Mouse (Mus musculus) embryonic facial prominence, embryonic 10.5 days (tissue): ENCODE data around the gene Sh3rf3. TPM values are rescaled to one million over a fixed set of nuclear protein-coding genes. Genes with fewer than 3 reads are reported as not detected.

Experiments used
- DNase-seq: peaks from one replicate; pipeline ENCODE4 v3.0.0-alpha.2; 2017; ENCODE audit warnings: low spot score
- H3K27ac ChIP-seq: fragments of 300-500 bp; sonication (generic); replicated peaks from 2 replicates; pipeline ENCODE4 v1.5.1; 2016; ENCODE audit warnings: mild to moderate bottlenecking
- H3K27me3 ChIP-seq: fragments of 300-500 bp; sonication (generic); replicated peaks from 2 replicates; pipeline ENCODE4 v1.6.1; 2016; ENCODE audit warnings: low read depth, mild to moderate bottlenecking; ENCODE audit not compliant: poor library complexity, severe bottlenecking
- H3K36me3 ChIP-seq: fragments of 300-500 bp; sonication (generic); replicated peaks from 2 replicates; pipeline ENCODE4 v1.6.1; 2016; ENCODE audit warnings: mild to moderate bottlenecking, moderate library complexity
- H3K4me1 ChIP-seq: fragments of 300-500 bp; sonication (generic); 2 replicates; pipeline ENCODE4 v1.6.1; 2016
- H3K4me3 ChIP-seq: fragments of 300-500 bp; sonication (generic); 2 replicates; pipeline ENCODE4 v1.5.1; 2016; ENCODE audit warnings: mild to moderate bottlenecking, moderate library complexity
- H3K9me3 ChIP-seq: fragments of 300-500 bp; sonication (generic); 2 replicates; pipeline ENCODE4 v1.6.1; 2016; ENCODE audit warnings: mild to moderate bottlenecking
- WGBS: fragments of 180-500 bp; shearing (Covaris S2); methylation state at CpG from one replicate; pipeline ENCODE4 v1.1.7; 2016; 5-methylcytosine and 5-hydroxymethylcytosine counted together
- polyA plus RNA-seq: library from polyadenylated mRNA; unstranded; fragments of >200 nt; fragmentation: Nextera tagmentation; extraction: Ambion mirVana; gene quantifications from 2 replicates; pipeline ENCODE4 v1.2.1, GENCODE M21; 2016

Gene Sh3rf3
- polyA plus RNA-seq, 1 experiment from 2014 or later = 0.39 TPM

DNA sequence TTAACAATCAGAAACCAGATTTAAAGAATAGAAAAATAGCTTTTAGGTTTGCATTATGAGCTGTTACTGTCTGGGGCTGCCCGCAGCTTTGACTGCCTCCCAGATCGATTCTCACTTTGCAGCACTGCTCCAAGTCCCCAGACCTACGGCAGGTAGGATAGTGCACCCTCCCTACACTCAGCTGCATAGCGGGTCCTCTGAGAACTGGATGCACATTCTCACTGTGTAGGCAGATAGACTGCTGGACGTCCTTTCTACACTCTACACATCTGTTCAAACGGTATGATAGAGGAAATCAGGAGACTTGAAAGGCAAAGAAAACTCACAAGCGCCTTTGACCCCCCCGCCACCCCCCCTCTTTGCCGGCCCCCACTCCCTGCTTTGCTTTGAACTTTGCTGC is 42.7 kb downstream of the Sh3rf3 start:
- Histone ChIP-seq H3K4me3 (no peak overlapping the region), H3K9me3 (no peaks in the 10 kb centered on the region), H3K27ac (no peak overlapping the region), H3K4me1 (peaks cover 19% of the 10 kb centered on the region), H3K36me3 (no peaks in the 10 kb centered on the region), H3K27me3 (no peaks in the 10 kb centered on the region)
- DNase-seq = no peak
- WGBS = 71% methylated on average over 9 of the region's 9 CpGs

DNA sequence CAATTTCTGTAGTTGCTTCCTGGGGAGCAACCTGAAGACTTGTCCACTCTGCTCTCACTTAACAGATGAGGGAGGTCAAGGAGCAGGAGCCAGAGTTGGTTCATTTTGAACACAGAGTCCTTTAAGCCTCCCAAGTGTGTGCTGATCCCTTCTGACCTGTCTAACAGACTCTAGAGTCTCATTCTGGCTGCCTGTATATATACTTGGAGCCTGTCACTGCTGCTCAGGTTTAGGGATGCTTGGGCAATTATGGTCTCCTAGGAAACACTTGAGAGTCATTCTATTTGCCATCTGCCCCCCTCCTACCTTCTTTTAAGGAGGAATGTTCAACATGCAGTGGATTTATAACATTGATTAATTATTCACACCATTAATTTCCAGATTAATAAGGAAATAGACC is 43.6 kb downstream of the Sh3rf3 start:
- Histone ChIP-seq H3K9me3 (no peaks in the 10 kb centered on the region), H3K27ac (no peak overlapping the region), H3K36me3 (no peaks in the 10 kb centered on the region), H3K4me1 (peaks cover 19% of the 10 kb centered on the region), H3K4me3 (no peak overlapping the region), H3K27me3 (no peaks in the 10 kb centered on the region)
- DNase-seq = no peak

DNA sequence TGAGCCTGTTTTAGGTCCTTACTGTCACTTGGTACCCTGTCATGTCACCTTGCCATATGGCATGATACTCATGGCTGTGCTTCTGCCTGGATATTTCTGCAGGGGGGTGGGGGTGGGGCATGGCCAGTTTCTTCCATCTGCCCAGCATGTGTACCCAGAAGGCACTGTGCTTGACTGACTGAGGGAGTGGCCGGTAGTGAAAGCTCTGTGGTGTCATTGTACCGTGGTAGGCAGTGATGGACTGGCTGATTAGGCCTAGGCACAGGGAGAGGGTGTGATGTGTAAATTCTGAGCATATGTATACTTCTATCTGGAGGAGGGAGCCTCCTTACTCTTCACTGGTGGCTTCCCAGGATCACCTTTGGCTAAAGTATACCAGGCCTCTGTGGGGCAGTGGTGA is 51.6 kb downstream of the Sh3rf3 start:
- DNase-seq = no peak
- Histone ChIP-seq H3K4me1 (no peaks in the 10 kb centered on the region), H3K27me3 (no peaks in the 10 kb centered on the region), H3K27ac (no peak overlapping the region), H3K9me3 (no peaks in the 10 kb centered on the region), H3K36me3 (no peaks in the 10 kb centered on the region), H3K4me3 (no peak overlapping the region)
- WGBS = 57% methylated on average over 2 of the region's 2 CpGs

DNA sequence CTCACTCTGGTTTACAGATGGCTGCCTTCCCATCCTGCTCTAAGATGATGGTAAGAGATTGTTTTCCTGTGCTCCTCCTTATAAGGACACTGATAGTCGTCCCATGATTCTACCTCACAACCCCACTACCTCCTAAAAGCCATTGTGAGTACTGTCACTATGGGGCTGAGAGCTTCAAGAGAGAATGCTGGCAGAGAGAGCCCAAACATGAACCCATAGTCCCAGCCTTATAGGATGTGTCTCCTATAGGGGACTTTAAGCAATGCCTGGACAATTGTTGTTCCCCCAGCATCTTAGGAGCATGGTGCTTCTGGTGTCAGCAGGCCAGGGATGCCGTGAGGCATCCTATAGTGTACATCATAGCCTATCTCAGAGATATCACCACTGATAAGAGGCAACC is 54.4 kb downstream of the Sh3rf3 start:
- no peak for DNase-seq
- WGBS = 83% methylated on average over 2 of the region's 2 CpGs
- Histone ChIP-seq H3K27me3 (no peaks in the 10 kb centered on the region), H3K4me1 (0 out of 2 replicates have a peak, but pooled peaks cover 2% of the 10 kb centered on the region), H3K4me3 (no peak overlapping the region), H3K27ac (no peak overlapping the region), H3K9me3 (no peaks in the 10 kb centered on the region), H3K36me3 (no peaks in the 10 kb centered on the region)

DNA sequence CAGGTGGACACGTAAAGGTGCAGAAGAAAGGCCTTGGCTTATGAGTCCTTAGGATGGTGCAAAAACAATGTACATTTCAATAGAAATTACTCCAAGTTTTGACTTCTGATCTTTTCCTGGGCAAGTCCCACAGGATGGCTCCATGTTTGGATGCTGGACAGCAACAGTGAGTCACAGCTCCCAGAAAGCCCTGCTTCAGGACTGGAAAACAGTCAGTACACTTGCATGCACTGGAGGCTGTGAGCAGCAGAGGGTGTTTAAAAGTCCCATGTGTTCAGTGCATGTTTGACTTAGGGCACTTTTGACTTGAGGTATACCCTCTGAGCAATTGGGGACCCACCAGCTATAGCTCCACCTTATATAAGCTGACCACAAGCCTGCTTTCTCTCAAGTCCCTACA is 56.7 kb downstream of the Sh3rf3 start:
- WGBS = 89% methylated on average over 1 of the region's 1 CpGs

DNA sequence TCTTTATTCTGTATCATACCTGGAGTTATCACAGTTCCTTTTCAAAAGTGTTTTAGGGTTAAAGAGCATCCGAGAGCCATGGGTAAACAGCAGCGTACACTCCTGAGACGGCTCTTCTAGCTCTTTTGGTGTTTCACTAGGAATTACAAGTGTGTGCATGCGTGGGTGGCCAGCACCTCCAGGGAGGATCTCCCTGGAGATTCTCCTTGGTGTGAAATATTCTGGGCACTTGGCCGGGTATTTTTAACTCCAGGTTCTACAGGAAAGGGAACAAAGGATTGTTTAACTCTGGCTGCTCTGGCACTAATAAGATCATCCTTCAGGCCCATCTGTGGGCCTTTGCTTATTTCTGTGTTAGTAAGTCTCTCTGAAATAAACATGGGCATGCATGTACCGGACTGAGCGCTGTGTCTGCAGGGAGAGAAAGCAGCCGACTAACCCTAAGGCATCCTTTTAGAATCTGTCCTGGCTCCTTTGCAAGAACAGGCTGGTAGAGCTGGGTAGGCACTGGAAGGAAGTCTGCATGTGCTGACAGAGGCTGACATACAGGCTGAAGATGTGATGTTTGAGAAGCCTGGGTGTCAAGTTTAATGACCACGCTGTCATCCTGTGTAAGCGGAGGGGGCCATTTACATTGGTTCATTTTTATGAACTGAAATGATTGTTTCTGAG is 58.1 kb downstream of the Sh3rf3 start:
- no peaks in the 10 kb centered on the region for H3K9me3 ChIP-seq
- 76% methylated on average over 10 of the region's 10 CpGs for WGBS
- DNase-seq = no peak

More for the DNA sequence above, 56.7 kb downstream of the Sh3rf3 start:
- Histone ChIP-seq H3K27ac (no peak overlapping the region), H3K4me1 (0 out of 2 replicates have a peak, but pooled peaks cover 2% of the 10 kb centered on the region), H3K4me3 (no peak overlapping the region), H3K9me3 (no peaks in the 10 kb centered on the region), H3K27me3 (no peaks in the 10 kb centered on the region), H3K36me3 (no peaks in the 10 kb centered on the region)
- no peak for DNase-seq

DNA sequence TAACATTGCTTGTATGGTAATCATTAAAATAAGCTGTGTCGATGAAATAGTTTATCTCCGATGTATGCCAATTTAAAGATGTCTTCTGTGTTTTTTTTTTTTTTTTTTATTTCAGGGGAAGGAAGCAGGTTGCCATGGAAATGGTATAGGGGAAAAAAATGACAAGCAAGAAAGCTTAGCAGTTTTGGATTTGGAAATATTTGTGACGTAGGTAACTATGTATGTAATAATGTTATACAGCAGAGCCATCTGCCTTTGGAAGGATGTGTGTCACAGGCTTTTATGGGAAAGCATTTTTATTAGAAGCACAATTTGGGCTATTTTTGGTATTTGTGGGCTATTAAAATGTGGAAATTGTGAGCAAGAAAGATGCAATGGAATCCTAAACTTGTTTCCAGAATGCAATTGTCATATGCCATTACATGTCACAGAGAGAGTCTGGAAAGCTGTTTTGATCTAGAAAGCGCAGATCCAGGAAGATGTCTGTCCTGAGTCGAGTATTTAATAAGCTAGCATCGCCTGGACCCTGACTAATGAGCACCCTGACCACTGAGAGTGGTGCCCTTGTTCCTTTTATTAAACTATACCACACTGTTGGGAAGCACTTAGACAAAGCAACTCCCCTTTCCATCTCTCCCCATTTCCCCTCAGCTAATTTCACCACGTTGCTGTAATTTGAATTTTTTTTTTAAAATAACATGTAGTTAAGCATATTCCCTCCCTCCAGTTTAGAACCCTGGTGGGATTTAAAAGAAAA is 58.8 kb downstream of the Sh3rf3 start:
- WGBS = 77% methylated on average over 7 of the region's 7 CpGs
- Histone ChIP-seq H3K27ac (no peak overlapping the region), H3K36me3 (no peaks in the 10 kb centered on the region), H3K9me3 (no peaks in the 10 kb centered on the region), H3K4me3 (no peak overlapping the region), H3K4me1 (0 out of 2 replicates have a peak, but pooled peaks cover 2% of the 10 kb centered on the region), H3K27me3 (no peaks in the 10 kb centered on the region)
- DNase-seq = no peak

More for the DNA sequence above, 58.1 kb downstream of the Sh3rf3 start:
- Histone ChIP-seq H3K4me3 (no peak overlapping the region), H3K27me3 (no peaks in the 10 kb centered on the region), H3K36me3 (no peaks in the 10 kb centered on the region), H3K4me1 (0 out of 2 replicates have a peak, but pooled peaks cover 2% of the 10 kb centered on the region), H3K27ac (no peak overlapping the region)

DNA sequence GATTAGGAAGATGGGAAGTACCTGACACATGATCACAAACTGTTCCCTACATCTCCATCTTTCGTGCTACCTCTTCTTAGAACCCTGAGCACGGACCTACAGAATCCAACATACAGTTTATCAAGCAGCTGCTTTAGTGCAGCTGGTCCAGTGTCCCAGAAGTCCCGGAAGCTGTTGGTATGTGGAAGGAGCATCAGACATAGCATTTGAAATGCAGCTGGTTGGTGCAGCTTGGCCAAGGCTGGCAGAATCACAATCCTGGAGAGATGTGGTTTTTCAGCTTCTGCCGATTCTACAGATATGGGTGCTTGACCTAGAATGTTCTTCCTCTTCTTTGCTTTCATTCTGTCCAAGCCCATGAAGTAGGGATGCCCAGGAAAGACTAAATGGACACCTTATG is 64.7 kb downstream of the Sh3rf3 start:
- no peak for DNase-seq
- Histone ChIP-seq H3K4me1 (no peaks in the 10 kb centered on the region), H3K4me3 (no peak overlapping the region), H3K36me3 (no peaks in the 10 kb centered on the region), H3K27ac (no peak overlapping the region), H3K27me3 (no peaks in the 10 kb centered on the region), H3K9me3 (peaks cover 3% of the 10 kb centered on the region; the same call in 1 of the 2 replicates)
- WGBS = 92% methylated on average over 4 of the region's 4 CpGs

DNA sequence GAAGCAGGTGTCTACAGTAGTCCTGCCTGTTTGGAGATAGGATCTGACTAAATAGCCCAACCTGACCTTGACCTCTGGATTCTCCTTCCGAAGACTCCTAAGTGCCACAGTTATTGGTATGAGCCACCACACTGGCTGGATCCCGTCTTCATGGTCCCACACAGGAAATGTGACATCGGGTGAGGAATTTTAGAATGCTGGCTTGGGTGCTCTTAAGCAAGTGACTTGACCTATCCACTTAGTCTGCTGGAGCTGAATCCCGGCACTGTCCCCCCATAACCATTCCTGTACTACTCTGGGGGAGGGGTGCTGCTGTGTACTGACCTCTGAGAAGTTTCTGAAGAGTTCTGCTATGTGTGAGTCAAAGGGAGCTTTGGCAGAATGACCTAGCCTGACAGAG is 65.5 kb downstream of the Sh3rf3 start:
- 91% methylated on average over 4 of the region's 4 CpGs for WGBS
- Histone ChIP-seq H3K4me3 (no peak overlapping the region), H3K4me1 (no peaks in the 10 kb centered on the region), H3K27ac (no peak overlapping the region), H3K27me3 (no peaks in the 10 kb centered on the region), H3K9me3 (peaks cover 3% of the 10 kb centered on the region; the same call in 1 of the 2 replicates), H3K36me3 (no peaks in the 10 kb centered on the region)
- no peak for DNase-seq

DNA sequence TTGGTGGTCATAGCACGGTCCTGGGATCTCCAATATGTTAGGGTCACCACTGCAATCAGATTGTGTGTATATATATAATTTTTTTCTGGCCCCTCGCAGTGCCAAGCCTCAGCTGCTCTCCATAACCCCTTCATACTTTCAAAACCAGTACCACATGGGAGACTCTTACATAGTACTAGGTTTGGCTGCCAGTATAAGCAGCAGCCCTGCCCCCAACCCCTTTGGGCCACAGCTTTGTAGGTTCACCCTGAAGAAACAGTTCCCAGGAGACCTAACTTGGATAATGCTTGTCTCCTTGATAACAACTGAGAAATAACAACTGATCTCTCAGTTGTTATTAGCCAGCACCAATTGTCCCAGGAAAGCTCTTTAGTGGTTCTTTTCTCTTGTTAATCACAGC is 69.6 kb downstream of the Sh3rf3 start:
- H3K27me3 ChIP-seq = no peaks in the 10 kb centered on the region
- no peaks in the 10 kb centered on the region for H3K36me3 ChIP-seq
- H3K4me1 ChIP-seq = peaks cover 3% of the 10 kb centered on the region; the same call in 1 of the 2 replicates
- H3K27ac ChIP-seq = no peak overlapping the region
- H3K4me3 ChIP-seq = no peak overlapping the region
- WGBS = 82% methylated on average over 2 of the region's 2 CpGs
- no peak for DNase-seq
- peaks cover 3% of the 10 kb centered on the region; the same call in 1 of the 2 replicates for H3K9me3 ChIP-seq

DNA sequence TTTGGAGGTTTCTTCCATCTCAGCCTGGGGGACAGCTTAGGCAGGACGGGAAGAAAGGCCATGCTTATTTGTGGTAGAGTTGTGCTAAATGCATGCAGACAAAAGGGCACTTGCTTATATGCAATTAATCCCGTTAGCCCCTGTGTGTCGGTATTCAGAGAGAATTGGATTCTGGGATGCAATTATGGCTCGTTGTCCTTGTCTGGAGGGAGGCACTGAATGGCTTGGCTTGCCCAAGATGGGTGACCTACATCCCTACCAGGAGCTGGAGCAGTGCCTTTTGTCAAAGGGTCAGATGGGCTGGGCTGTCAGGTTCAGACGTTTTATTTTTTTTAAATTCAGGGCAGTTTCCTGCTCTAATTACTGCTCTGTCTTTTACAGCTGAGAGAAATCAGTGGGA is 72.2 kb downstream of the Sh3rf3 start:
- Histone ChIP-seq H3K27ac (no peak overlapping the region), H3K4me1 (peaks cover 5% of the 10 kb centered on the region; the same call in 1 of the 2 replicates), H3K27me3 (no peaks in the 10 kb centered on the region), H3K36me3 (no peaks in the 10 kb centered on the region), H3K4me3 (no peak overlapping the region), H3K9me3 (no peaks in the 10 kb centered on the region)
- DNase-seq = no peak
- WGBS = 44% methylated on average over 5 of the region's 5 CpGs

DNA sequence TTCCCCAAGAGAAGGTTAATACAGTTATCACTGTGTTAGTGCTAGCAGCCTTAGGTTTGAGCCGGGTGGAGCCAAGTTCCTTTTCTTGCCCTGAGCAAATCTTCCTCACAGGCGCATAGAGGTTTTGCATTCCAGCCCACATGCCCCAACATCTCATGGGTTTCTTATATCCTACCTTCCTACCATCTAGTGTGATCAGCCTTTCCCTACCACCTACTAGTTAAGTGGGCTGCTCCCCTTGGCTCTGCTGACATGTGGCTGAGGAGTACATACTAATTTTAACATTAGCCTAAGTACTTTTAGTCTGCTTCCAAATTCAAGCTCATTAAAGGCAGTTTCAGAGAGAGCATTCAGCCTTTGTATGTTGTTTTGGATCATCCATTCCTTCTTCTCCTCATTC is 72.7 kb downstream of the Sh3rf3 start:
- WGBS = 81% methylated on average over 2 of the region's 2 CpGs
- DNase-seq = no peak
- no peaks in the 10 kb centered on the region for H3K27me3 ChIP-seq

More for the DNA sequence above, 72.7 kb downstream of the Sh3rf3 start:
- Histone ChIP-seq H3K9me3 (no peaks in the 10 kb centered on the region), H3K36me3 (no peaks in the 10 kb centered on the region), H3K27ac (no peak overlapping the region), H3K4me3 (no peak overlapping the region), H3K4me1 (peaks cover 10% of the 10 kb centered on the region)
